Mouse (Mus musculus): ENCODE measurements at regions not wholly inside any gene's neighbourhood (a gene's known extent, or its start where the extent isn't known, plus 50 kb on each side); places are given as distances from the start of the nearest gene placed in this dataset.
"Not testable (repeated sequence)": the region's sequence is repeated elsewhere in the genome, so short reads cannot be mapped to it uniquely, and the experiment has no call there.

DNA sequence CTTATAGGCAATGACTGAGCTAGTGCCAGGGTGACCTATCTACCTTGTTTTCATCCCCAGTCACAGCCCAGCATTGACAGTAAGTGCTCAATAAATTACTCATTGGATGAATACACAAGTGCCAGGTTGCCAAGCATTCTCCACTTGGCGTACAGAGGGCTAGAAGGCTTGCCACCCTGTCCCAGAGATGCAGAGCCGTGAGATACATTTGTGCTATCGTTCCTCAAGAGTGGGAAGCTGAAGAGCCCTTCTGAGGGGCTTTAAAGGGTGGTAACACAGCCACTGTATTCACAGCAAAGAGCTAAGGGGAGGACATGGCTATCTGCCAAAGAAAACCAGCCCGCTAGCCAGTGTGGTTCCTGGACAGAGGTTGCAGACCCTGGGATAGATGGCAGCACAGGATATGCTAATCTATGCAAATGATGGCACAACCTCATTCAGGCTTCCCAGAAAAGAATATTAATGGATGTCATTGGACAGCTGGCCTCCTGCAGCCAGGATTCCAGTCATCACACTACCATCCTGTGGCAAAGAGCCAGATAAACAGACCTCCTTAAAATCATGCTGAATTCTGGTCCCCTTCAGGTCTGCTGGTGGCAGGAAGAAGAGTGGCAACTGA is 214.4 kb downstream of the Trim29 start:
- no peak for DNase-seq

DNA sequence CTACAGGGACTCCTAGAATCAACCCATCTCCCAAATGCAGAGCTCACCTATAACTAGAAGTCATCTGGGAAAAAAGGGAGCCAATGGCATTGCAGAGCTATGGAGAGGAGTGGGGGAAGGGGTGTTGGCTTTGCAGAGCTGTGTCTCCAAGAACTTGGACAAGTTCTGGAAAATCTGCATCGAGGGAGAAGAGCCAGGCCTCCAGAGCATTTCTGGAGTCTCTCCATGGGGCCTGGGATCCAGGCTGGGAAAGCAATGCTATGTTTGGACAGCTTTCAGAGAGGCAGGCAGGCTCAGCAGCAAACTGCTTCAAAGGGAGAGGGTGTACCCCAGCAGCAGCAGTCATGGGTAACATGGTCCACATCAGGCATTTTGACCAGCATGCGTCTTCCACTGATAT is 211.6 kb upstream of the Nectin1 start:
- DNase-seq = no peak

DNA sequence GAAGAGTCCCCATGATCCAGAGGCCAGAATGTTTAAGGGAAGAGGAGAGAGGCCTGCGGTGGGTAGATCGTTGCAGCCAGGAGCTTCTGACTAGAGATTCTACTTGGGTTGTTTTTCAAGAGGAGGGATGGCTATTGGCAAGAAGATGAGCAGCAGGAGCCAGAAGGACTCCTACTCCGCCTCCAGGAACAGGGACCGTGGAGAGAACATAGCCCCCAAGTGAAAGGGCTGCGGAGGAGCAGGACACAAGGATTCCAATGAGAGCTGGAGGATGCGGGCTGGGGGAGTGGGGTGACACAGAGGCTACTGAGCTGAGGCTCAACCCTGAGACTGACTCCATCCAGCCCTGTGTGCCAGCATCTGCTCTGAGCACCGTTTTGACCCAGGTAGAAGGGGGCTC is 207.8 kb upstream of the Nectin1 start:
- DNase-seq = no peak

GRCm38 (mm10) chr9:43537121-43537520 is 206.7 kb upstream of the Nectin1 start:
- no peak for DNase-seq

- DNase-seq = no peak
These were observed 203.7 kb upstream of the Nectin1 start for GRCm38 (mm10) chr9:43540131-43540530.

GRCm38 (mm10) chr9:43541234-43541633 is 202.6 kb upstream of the Nectin1 start:
- DNase-seq = no peak

GRCm38 (mm10) chr9:43542077-43542654 is 201.6 kb upstream of the Nectin1 start:
- no peak for DNase-seq

GRCm38 (mm10) chr9:43545081-43545565 is 198.7 kb upstream of the Nectin1 start:
- peak; percentile 24 to 26 for DNase-seq

DNA sequence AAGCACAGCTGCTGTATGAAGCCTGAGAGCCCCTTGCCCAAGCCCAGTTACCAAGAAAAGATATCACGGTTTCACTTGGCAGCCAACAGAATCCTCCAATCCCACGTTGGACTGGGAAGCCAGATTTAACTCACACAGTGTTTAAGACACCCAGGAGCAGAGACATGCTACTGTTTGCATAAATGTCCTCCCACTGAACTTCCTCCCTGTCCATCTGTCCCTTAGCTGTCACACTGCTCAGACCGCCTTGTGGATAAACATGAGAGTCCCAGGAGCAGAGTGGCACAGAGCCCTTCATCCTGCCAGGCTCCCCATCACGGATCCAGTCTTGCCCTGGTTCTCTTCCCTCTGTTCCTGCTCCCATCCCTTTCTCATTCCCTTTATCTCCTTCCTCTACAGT is 194.9 kb upstream of the Nectin1 start:
- DNase-seq = no peak

DNA sequence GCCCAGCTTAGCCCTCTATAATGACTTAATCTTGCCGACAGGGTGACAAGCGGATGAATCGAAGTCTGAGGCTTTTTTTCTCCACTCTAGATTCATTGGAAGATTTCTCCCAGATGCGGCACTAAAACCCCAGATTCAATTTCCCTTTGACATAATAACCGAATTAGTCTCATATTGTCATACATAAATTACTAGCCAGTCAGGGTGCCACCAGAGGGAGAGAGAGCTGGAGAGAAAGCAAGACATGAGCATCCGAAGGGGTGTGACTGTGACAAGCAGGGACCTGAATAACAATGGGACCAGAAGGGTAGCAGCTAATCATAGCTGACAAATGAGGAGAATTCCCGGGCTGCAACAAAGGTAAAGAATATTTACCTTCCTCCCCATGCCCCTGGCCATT is 194.5 kb upstream of the Nectin1 start:
- DNase-seq = no peak

GRCm38 (mm10) chr9:43552758-43553157 is 191.0 kb upstream of the Nectin1 start:
- DNase-seq = not testable (repeated sequence)

DNA sequence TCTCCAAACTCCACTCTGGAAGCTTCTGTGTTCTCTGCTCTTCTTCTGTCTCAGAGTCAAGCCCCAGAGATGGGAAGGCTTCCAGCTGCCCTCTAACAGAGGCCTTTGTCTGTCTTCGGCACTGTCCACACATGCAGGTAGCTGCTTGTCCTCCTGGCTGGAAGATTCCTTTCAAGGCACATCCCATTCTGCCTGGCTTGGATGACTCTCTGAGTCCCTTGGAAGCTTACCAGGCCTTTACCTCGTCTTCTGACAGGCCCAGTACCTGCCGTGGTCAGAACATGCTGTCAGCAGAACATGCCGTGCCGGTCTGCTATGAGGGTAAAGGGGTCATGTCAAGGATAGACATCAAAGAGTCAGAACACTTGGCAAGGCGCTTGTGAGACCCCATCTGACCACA is 181.8 kb upstream of the Nectin1 start:
- no peak for DNase-seq

DNA sequence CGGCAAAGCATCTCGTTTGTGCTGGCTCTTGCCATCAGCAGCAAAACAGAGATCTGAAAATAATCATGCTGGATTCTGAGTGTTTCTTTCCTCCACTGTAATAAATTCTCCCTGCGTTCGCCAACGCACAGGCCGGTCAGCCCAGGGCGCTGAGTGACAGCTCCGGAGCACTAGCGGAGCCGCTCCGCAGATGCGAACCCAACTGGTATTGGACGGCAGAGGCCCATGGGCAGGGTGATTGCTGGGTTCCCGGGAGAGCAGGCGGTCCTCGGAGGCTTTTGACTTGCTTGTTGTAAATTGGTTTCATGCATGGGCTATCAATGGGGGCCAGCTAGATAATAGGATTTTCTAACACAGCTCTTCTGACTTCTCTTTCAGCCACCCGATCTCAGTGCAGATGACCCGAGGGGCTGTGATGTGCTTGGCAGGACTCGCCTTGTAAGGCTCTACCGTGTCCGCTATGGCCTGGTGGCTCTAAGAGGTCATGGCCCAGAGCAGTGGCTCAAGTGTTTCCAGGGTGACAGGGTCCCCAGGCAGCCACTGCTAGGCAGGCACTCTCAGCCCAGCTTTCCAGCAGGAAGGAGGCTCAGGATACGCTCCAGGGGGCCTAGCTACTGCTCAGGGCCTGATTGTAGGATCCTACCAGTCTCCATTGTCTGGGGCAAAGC is 179.4 kb upstream of the Nectin1 start:
- no peak for DNase-seq

- no peak for DNase-seq
These were observed 174.9 kb upstream of the Nectin1 start for GRCm38 (mm10) chr9:43568851-43569250.

GRCm38 (mm10) chr9:43571086-43571485 is 172.7 kb upstream of the Nectin1 start:
- no peak for DNase-seq

DNA sequence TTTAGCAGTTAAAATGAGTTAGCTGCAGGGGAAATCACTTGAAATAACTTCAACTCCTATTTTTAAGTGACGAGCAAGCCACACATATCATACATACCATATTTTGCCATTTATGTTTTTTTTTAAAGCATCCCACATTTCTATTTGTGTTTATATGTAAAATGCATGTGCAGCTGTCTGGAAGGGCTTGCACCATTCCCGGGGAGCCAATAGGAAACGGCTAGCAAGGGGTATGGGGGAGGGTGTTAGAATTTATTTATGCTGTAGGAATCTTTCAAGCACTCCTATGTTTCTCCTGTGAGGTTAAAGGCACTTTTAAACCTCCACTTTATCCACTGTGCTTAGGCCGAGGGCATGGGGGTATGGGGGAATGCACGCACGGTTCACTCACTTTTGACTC is 168.1 kb upstream of the Nectin1 start:
- no peak for DNase-seq

DNA sequence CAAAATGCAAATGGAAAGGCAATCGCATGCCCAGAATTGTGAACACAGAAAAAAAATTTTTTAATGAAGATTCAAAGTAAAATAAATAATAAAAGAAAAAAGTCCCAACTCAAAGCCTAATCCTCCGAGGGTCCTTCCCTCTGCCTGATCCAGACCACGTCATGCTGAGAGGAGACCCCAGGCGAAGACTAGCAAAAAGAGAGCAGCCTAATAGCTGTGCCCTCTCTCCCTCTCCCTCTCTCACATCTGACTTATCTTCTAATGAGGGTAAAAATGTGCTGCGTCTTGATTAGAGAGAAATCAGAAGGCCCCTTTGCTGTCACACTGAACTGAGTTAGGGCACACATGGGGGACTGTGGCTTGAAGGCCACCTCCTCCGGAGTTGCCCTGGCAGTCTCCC is 163.1 kb upstream of the Nectin1 start:
- no peak for DNase-seq

GRCm38 (mm10) chr9:43585616-43586015 is 158.2 kb upstream of the Nectin1 start:
- no peak for DNase-seq

- DNase-seq = peak; percentile 38 to 57
These were observed 150.5 kb upstream of the Nectin1 start for GRCm38 (mm10) chr9:43593236-43593635.

DNA sequence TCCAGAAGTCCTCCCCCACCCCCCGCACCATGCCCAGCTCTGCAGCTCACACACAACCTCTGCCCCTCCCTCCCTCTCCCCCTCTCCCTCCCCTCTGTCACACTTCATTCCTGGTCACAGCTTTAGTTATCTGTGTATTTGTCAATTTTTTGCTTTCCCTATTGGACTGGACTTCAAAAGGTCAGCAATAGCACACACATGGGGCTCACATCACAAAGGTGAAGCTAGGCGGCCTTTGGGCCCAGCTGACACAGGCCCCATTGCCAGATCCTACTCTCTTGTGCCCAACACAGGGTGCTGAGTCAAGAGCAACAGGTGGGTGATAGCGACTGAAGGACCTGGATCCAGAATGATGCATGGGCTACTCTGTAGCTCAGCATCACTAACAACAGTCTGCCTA is 149.0 kb upstream of the Nectin1 start:
- DNase-seq = no peak

GRCm38 (mm10) chr9:43595461-43595860 is 148.3 kb upstream of the Nectin1 start:
- DNase-seq = no peak

DNA sequence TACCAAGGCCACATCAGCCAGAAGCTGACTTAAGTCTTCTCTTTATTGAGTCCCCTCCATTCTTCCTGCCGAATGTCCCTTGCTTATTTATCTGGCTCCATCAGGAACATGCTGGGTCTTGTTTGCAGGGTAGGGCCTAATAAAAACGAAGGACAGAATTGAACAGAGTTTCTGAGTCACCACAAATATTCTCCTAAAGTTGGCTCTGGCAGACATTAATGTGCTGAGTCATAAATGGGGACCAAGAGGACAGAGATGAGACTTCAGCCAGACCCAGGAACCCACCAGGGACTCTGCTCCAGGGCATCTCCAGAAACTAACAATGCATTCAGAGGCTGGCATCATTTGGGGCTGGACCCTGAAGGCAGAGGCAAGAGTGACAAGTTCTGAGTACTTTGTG is 143.4 kb upstream of the Nectin1 start:
- no peak for DNase-seq

- no peak for DNase-seq
These were observed 126.2 kb upstream of the Nectin1 start for GRCm38 (mm10) chr9:43617632-43618031.

GRCm38 (mm10) chr9:43627558-43627957 is 116.2 kb upstream of the Nectin1 start:
- DNase-seq = no peak
